Mouse (Mus musculus): ENCODE measurements around the gene Zfp213. TPM values are rescaled to one million over a fixed set of nuclear protein-coding genes. Genes with fewer than 3 reads are reported as not detected.

The Zfp213 gene
- polyA plus RNA-seq, 1 experiment from 2014 or later: 16.9 TPM

GRCm38 (mm10) chr17:23564368-23564715, 304 bp upstream of the Zfp213 start:
- Histone ChIP-seq H3K4me2 (ENCODE audit: low read depth, low read length) (peak overlapping the region; percentile 81), H3K36me3 (ENCODE audit: control insufficient read depth, insufficient read depth, low read length) (peaks cover 6% of the 10 kb centered on the region; the same call in 1 of the 2 replicates), H3K4me1 (ENCODE audit: control insufficient read depth, insufficient read depth, low read length) (peaks cover 8% of the 10 kb centered on the region; the same call in 1 of the 2 replicates), H3K27me3 (ENCODE audit: control insufficient read depth, insufficient read depth, low read length) (no peaks in the 10 kb centered on the region), H3K27ac (ENCODE audit: low read depth, low read length) (peak overlapping the region; percentile 92), H3K9ac (replicated peaks; ENCODE audit: low read depth, low read length) (peak overlapping the region; percentile 85), H3K4me3 (ENCODE audit: low read depth, low read length) (peak overlapping the region; percentile 82), H3K9me3 (ENCODE audit: control insufficient read depth, low read length) (no peaks in the 10 kb centered on the region)
- 3% methylated on average over 8 of the region's 8 CpGs for WGBS
- peak; percentile 82 for ATAC-seq (ENCODE audit: low read depth)

GRCm38 (mm10) chr17:23559767-23560166, 4.3 kb downstream of the Zfp213 start:
- H3K4me2 ChIP-seq (ENCODE audit: low read depth, low read length): no peak overlapping the region
- H3K9me3 ChIP-seq (ENCODE audit: control insufficient read depth, low read length): no peaks in the 10 kb centered on the region
- peaks cover 26% of the 10 kb centered on the region for H3K36me3 ChIP-seq (ENCODE audit: control insufficient read depth, insufficient read depth, low read length)
- peaks cover 4% of the 10 kb centered on the region; the same call in 1 of the 2 replicates for H3K4me1 ChIP-seq (ENCODE audit: control insufficient read depth, insufficient read depth, low read length)
- no peaks in the 10 kb centered on the region for H3K27me3 ChIP-seq (ENCODE audit: control insufficient read depth, insufficient read depth, low read length)
- no peak overlapping the region for H3K4me3 ChIP-seq (ENCODE audit: low read depth, low read length)
- 49% methylated on average over 11 of the region's 11 CpGs for WGBS
- H3K9ac ChIP-seq (replicated peaks; ENCODE audit: low read depth, low read length): no peak overlapping the region
- ATAC-seq (ENCODE audit: low read depth): no peak
- H3K27ac ChIP-seq (ENCODE audit: low read depth, low read length): no peak overlapping the region

DNA sequence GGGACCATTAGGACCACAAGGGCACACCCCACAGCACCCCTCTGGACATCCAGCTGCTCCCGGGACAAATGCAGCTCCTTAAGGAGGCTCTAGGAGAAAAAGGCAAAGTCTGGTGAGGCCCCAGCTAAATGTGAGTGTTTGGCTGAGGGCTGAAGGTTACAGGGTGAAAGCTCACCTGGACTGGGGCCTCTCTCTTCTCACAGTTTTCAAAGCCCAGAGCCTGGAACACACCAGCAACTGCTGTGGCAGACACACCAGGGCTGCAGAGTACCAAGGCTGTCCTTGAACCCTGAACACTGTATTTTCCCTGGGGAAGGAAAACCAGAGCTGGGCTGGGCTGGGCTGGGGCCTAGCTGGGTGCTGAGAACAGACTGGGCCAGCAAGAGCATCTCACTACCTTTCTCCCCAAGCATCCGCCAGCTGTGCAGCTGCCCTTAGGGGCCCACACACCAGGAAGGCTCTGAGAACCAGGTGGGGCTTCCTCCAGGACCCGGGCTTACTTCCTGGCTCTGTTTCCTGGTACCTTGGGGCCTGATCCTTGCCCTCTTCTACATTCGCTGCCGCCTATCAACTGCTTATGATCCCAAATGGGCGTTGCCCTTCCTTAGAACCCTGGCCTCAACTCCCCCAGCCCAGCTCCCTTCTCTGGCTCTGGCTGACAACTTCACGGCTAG, 8.7 kb downstream of the Zfp213 start:
- Histone ChIP-seq H3K4me1 (ENCODE audit: control insufficient read depth, insufficient read depth, low read length) (no peaks in the 10 kb centered on the region), H3K27ac (ENCODE audit: low read depth, low read length) (no peak overlapping the region), H3K27me3 (ENCODE audit: control insufficient read depth, insufficient read depth, low read length) (no peaks in the 10 kb centered on the region), H3K9ac (replicated peaks; ENCODE audit: low read depth, low read length) (no peak overlapping the region), H3K36me3 (ENCODE audit: control insufficient read depth, insufficient read depth, low read length) (peaks cover 23% of the 10 kb centered on the region), H3K4me2 (ENCODE audit: low read depth, low read length) (no peak overlapping the region), H3K9me3 (ENCODE audit: control insufficient read depth, low read length) (no peaks in the 10 kb centered on the region), H3K4me3 (ENCODE audit: low read depth, low read length) (no peak overlapping the region)
- no peak for ATAC-seq (ENCODE audit: low read depth)
- WGBS: 80% methylated on average over 7 of the region's 7 CpGs

DNA sequence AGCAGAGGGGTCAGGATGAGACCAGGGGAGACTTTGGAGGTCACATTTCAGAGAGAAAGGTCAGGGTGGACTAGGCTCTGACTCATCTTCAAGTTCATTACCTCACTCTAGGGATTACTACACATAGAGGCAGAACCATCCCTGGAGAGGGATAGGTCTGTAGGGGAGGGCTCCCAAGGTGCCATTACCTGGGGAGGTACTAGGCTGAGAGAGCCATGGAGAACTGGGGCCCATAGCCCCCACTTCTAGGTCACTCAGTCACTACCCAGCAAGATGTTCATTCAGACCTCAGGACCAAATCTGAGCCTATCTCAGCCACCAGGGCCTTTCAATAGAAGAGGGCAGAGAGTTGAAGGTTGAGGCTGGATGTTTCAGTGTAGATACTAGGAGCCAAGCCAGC, 9.7 kb downstream of the Zfp213 start:
- H3K4me1 ChIP-seq (ENCODE audit: control insufficient read depth, insufficient read depth, low read length): 0 out of 2 replicates have a peak, but pooled peaks cover 3% of the 10 kb centered on the region
- no peak for ATAC-seq (ENCODE audit: low read depth)

DNA sequence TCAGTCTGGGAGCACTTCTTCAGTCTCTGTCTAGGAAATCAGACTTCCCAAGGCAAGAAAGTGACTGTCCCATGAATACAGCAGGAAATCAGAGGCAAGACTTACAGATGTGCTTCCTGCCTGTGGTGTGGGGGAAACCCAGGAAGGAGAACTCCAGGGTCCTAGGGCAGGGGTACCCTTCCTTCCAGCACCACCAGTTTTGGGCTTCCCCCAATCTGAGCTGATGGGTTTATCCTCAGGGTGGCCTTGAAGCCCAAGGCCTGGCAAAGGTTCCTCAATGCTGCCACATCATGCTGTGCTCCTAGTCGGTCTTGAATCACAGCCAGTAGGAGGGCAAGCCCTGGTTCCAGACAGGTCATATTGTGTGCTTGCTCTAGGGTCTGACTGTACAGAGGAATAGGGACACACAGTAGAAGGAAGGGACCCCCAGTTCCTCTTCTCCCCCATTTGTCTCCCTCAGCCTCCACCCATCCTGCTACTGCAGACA, 10.4 kb downstream of the Zfp213 start:
- no peaks in the 10 kb centered on the region for H3K27me3 ChIP-seq (ENCODE audit: control insufficient read depth, insufficient read depth, low read length)
- H3K9ac ChIP-seq (replicated peaks; ENCODE audit: low read depth, low read length): no peak overlapping the region
- no peak overlapping the region for H3K4me2 ChIP-seq (ENCODE audit: low read depth, low read length)
- no peak overlapping the region for H3K27ac ChIP-seq (ENCODE audit: low read depth, low read length)
- ATAC-seq (ENCODE audit: low read depth): no peak
- peaks cover 16% of the 10 kb centered on the region for H3K36me3 ChIP-seq (ENCODE audit: control insufficient read depth, insufficient read depth, low read length)
- H3K4me3 ChIP-seq (ENCODE audit: low read depth, low read length): no peak overlapping the region
- WGBS: 86% methylated on average over 1 of the region's 1 CpGs
- H3K4me1 ChIP-seq (ENCODE audit: control insufficient read depth, insufficient read depth, low read length): 0 out of 2 replicates have a peak, but pooled peaks cover 3% of the 10 kb centered on the region
- H3K9me3 ChIP-seq (ENCODE audit: control insufficient read depth, low read length): no peaks in the 10 kb centered on the region

More for the DNA sequence above, 9.7 kb downstream of the Zfp213 start:
- Histone ChIP-seq H3K9ac (replicated peaks; ENCODE audit: low read depth, low read length) (no peak overlapping the region), H3K9me3 (ENCODE audit: control insufficient read depth, low read length) (no peaks in the 10 kb centered on the region), H3K4me2 (ENCODE audit: low read depth, low read length) (no peak overlapping the region), H3K4me3 (ENCODE audit: low read depth, low read length) (no peak overlapping the region), H3K27ac (ENCODE audit: low read depth, low read length) (no peak overlapping the region), H3K36me3 (ENCODE audit: control insufficient read depth, insufficient read depth, low read length) (peaks cover 21% of the 10 kb centered on the region), H3K27me3 (ENCODE audit: control insufficient read depth, insufficient read depth, low read length) (no peaks in the 10 kb centered on the region)

DNA sequence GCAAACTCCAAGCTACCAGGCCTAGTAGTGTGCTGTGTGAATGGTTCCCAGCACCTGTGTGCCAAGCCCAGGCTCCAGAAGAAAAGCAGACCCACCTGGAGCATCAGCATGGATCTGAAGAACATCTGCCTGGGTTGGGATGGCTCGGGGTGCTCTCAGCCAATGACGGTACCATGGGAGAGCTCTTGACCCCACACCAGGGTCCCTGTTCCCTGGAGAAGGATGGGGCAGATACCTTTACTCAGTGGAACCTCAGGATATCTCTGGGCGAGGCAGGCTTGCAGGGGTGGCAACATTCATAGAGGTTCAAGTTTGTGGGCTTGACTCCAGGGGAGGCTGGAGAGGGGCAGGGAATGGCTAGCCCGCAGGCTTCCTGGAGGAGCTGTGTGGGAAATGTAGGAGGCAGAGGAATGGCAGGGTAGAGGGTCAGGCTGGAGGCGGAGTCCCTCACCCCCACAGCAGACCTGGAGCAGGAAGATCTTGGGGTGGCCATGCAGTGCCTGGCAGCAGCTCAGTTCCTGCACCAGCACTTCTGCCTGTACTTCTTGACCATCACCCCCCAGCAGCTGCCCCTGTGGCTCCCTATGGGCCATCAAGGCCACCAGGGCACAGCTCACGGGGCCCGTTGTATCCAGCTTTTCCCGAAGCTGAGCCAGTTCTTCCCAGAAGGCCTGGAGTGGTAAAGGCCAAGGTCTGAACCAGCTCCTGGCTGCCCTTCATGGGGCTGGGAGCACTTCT, 11.0 kb downstream of the Zfp213 start:
- Histone ChIP-seq H3K27ac (ENCODE audit: low read depth, low read length) (no peak overlapping the region), H3K9ac (replicated peaks; ENCODE audit: low read depth, low read length) (no peak overlapping the region), H3K27me3 (ENCODE audit: control insufficient read depth, insufficient read depth, low read length) (no peaks in the 10 kb centered on the region), H3K4me1 (ENCODE audit: control insufficient read depth, insufficient read depth, low read length) (0 out of 2 replicates have a peak, but pooled peaks cover 3% of the 10 kb centered on the region), H3K4me3 (ENCODE audit: low read depth, low read length) (no peak overlapping the region), H3K9me3 (ENCODE audit: control insufficient read depth, low read length) (no peaks in the 10 kb centered on the region), H3K4me2 (ENCODE audit: low read depth, low read length) (no peak overlapping the region), H3K36me3 (ENCODE audit: control insufficient read depth, insufficient read depth, low read length) (peaks cover 11% of the 10 kb centered on the region)
- no peak for ATAC-seq (ENCODE audit: low read depth)
- 88% methylated on average over 8 of the region's 8 CpGs for WGBS

- Histone ChIP-seq H3K4me3 (ENCODE audit: low read depth, low read length) (no peak overlapping the region), H3K27me3 (ENCODE audit: control insufficient read depth, insufficient read depth, low read length) (no peaks in the 10 kb centered on the region), H3K4me1 (ENCODE audit: control insufficient read depth, insufficient read depth, low read length) (0 out of 2 replicates have a peak, but pooled peaks cover 3% of the 10 kb centered on the region), H3K4me2 (ENCODE audit: low read depth, low read length) (no peak overlapping the region), H3K9me3 (ENCODE audit: control insufficient read depth, low read length) (no peaks in the 10 kb centered on the region), H3K9ac (replicated peaks; ENCODE audit: low read depth, low read length) (no peak overlapping the region), H3K36me3 (ENCODE audit: control insufficient read depth, insufficient read depth, low read length) (peaks cover 6% of the 10 kb centered on the region), H3K27ac (ENCODE audit: low read depth, low read length) (no peak overlapping the region)
- 74% methylated on average over 5 of the region's 5 CpGs for WGBS
- no peak for ATAC-seq (ENCODE audit: low read depth)
Observed at GRCm38 (mm10) chr17:23551963-23552362, 12.1 kb downstream of the Zfp213 start.

DNA sequence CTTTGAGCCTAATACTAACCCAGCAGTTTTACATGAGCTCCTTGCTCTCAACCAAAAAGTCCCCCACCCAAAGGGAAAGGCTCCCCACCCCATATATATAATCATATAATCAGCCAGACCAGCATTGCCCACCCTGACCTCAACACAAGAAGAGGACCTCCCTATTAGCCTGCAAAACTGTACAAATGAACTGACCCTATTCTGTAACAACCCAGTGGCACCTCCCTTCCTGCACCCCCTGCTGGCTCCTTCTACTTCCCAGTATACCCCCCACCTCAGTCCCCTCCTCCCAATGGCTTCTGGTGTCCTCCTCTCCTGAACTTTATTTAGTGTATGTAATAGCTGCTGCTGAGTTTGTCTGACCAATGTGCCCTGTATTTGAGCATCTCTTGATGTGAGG, 12.6 kb downstream of the Zfp213 start:
- no peak overlapping the region for H3K27ac ChIP-seq (ENCODE audit: low read depth, low read length)
- peak overlapping the region; percentile 55; the same call in 1 of the 2 replicates for H3K9ac ChIP-seq (replicated peaks; ENCODE audit: low read depth, low read length)
- H3K27me3 ChIP-seq (ENCODE audit: control insufficient read depth, insufficient read depth, low read length): no peaks in the 10 kb centered on the region
- no peak for ATAC-seq (ENCODE audit: low read depth)
- peaks cover 4% of the 10 kb centered on the region; the same call in 1 of the 2 replicates for H3K36me3 ChIP-seq (ENCODE audit: control insufficient read depth, insufficient read depth, low read length)
- H3K4me1 ChIP-seq (ENCODE audit: control insufficient read depth, insufficient read depth, low read length): 0 out of 2 replicates have a peak, but pooled peaks cover 3% of the 10 kb centered on the region
- peak overlapping the region; percentile 54 for H3K4me3 ChIP-seq (ENCODE audit: low read depth, low read length)
- no peaks in the 10 kb centered on the region for H3K9me3 ChIP-seq (ENCODE audit: control insufficient read depth, low read length)
- H3K4me2 ChIP-seq (ENCODE audit: low read depth, low read length): peak overlapping the region; percentile 76

DNA sequence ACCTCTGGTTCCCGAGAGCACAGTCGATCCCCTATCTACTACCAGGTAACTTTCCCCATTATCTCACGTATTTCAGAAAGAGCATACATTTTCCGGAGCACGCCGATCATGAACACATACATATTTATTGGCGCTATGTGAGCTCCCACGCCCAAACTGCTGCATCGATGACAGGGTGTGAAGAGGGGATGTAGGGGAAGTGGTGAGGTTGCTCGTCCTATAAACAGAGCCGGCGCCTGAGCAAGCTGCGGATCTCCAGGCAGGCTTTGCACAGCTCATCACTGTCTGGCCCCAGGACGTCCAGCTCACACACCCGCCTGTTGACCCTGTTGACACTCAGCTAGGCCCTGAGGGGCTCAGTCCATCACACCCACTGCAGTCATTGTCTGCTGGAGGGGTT, 13.2 kb downstream of the Zfp213 start:
- no peaks in the 10 kb centered on the region for H3K27me3 ChIP-seq (ENCODE audit: control insufficient read depth, insufficient read depth, low read length)
- H3K4me2 ChIP-seq (ENCODE audit: low read depth, low read length): peak overlapping the region; percentile 76
- H3K9me3 ChIP-seq (ENCODE audit: control insufficient read depth, low read length): no peaks in the 10 kb centered on the region
- peak overlapping the region; percentile 66 for H3K27ac ChIP-seq (ENCODE audit: low read depth, low read length)
- peak overlapping the region; percentile 55 for H3K9ac ChIP-seq (replicated peaks; ENCODE audit: low read depth, low read length)
- peak overlapping the region; percentile 54 for H3K4me3 ChIP-seq (ENCODE audit: low read depth, low read length)
- under 1% methylated on average over 15 of the region's 15 CpGs for WGBS
- 0 out of 2 replicates have a peak, but pooled peaks cover 3% of the 10 kb centered on the region for H3K4me1 ChIP-seq (ENCODE audit: control insufficient read depth, insufficient read depth, low read length)
- ATAC-seq (ENCODE audit: low read depth): peak; percentile 15
- no peaks in the 10 kb centered on the region for H3K36me3 ChIP-seq (ENCODE audit: control insufficient read depth, insufficient read depth, low read length)
